Mouse (Mus musculus) lung, postnatal 14 days (tissue): ENCODE measurements around the gene Hs3st3b1.

Experiments
- DNase-seq: peaks from one replicate; pipeline ENCODE4 v3.0.0; 2021

The Hs3st3b1 gene

GRCm38 (mm10) chr11:63922091-63922621, at the start of gene Hs3st3b1:
Hs3st3b1 (minus strand) TSS chr11:63922290.
- DNase-seq, result peak; percentile 93

- no peak for DNase-seq
Observed at GRCm38 (mm10) chr11:63971462-63971861, 49.4 kb upstream of the Hs3st3b1 start.

GRCm38 (mm10) chr11:63970818-63971217, 48.7 kb upstream of the Hs3st3b1 start:
- no peak for DNase-seq

- no peak for DNase-seq
Observed at GRCm38 (mm10) chr11:63969205-63969910, 47.3 kb upstream of the Hs3st3b1 start.

GRCm38 (mm10) chr11:63968388-63969035, 46.4 kb upstream of the Hs3st3b1 start:
- no peak for DNase-seq

- DNase-seq, result no peak
Observed at GRCm38 (mm10) chr11:63967641-63968387, 45.7 kb upstream of the Hs3st3b1 start.

- peak; percentile 39 for DNase-seq
Observed at GRCm38 (mm10) chr11:63965437-63965836, 43.3 kb upstream of the Hs3st3b1 start.

- DNase-seq, result peak; percentile 66
Observed at GRCm38 (mm10) chr11:63957207-63957606, 35.1 kb upstream of the Hs3st3b1 start.

GRCm38 (mm10) chr11:63956748-63957147, 34.7 kb upstream of the Hs3st3b1 start:
- DNase-seq, result no peak

- no peak for DNase-seq
Observed at GRCm38 (mm10) chr11:63953887-63954286, 31.8 kb upstream of the Hs3st3b1 start.

- no peak for DNase-seq
Observed at GRCm38 (mm10) chr11:63952743-63953191, 30.7 kb upstream of the Hs3st3b1 start.

GRCm38 (mm10) chr11:63951831-63952631, 29.9 kb upstream of the Hs3st3b1 start:
- DNase-seq, result peak; percentile 69

GRCm38 (mm10) chr11:63948371-63948770, 26.3 kb upstream of the Hs3st3b1 start:
- no peak for DNase-seq

- DNase-seq, result no peak
Observed at GRCm38 (mm10) chr11:63947024-63947423, 24.9 kb upstream of the Hs3st3b1 start.

- DNase-seq, result no peak
Observed at GRCm38 (mm10) chr11:63943947-63944346, 21.9 kb upstream of the Hs3st3b1 start.

- no peak for DNase-seq
Observed at GRCm38 (mm10) chr11:63943268-63943890, 21.3 kb upstream of the Hs3st3b1 start.

GRCm38 (mm10) chr11:63942177-63942576, 20.1 kb upstream of the Hs3st3b1 start:
- no peak for DNase-seq

- no peak for DNase-seq
Observed at GRCm38 (mm10) chr11:63936641-63937040, 14.6 kb upstream of the Hs3st3b1 start.

- DNase-seq, result no peak
Observed at GRCm38 (mm10) chr11:63926901-63927300, 4.8 kb upstream of the Hs3st3b1 start.

- peak; percentile 88 for DNase-seq
Observed at GRCm38 (mm10) chr11:63925161-63925582, 3.1 kb upstream of the Hs3st3b1 start.

- DNase-seq, result no peak
Observed at GRCm38 (mm10) chr11:63924286-63924930, 2.3 kb upstream of the Hs3st3b1 start.
